Mouse (Mus musculus): Measurements from ENCODE around the gene Fbxl4. TPM values are rescaled to one million over a fixed set of nuclear protein-coding genes. Genes with fewer than 3 reads are reported as not detected.

The Fbxl4 gene
- polyA plus RNA-seq, 1 experiment from 2014 or later, result 9.2 TPM

- under 1% methylated on average over 28 of the region's 28 CpGs for WGBS
- H3K27me3 ChIP-seq (ENCODE audit: insufficient read depth, poor library complexity, severe bottlenecking), result peaks cover 44% of the 10 kb centered on the region
These were observed 122.2 kb downstream of the Fbxl4 start for GRCm38 (mm10) chr4:22479368-22480090.

DNA sequence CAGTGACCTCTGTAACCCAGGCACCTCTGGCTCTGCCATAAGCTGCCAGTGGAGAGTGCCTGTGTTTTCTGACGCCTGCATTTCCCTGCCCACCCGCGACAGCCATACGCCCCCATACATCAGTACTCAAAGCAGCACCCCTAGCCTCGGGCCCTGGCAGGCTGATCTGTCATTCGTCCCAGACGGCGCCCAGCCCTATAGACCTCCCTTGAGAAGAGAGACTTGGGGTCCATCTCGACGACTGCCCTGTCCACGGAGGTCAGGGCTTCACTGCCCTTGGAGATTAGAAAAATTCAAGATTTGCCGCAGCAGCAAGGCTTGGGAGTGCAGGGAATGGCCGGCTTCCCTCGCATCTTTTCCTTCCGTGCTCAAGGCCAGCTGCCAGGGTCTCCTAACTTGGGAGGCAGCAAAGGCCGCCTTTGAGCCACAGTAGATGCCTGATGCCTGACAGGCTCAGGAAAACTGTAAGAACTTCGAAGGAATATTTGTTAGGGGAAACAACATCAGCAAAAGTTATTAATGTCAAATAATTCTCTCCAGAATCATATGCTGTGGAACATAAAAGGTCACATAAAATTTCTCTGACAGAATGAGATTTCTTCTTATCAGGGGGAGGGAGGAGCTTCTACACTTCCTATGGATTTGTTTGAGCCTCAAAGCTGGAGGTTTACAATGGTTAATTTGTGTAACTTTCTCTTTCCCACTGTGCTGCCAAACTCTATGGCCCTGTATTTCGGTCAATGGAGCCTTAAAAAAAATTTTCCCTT lies 122.9 kb downstream of the Fbxl4 start:
- WGBS, result under 1% methylated on average over 18 of the region's 18 CpGs
- Histone ChIP-seq H3K36me3 (peaks cover 23% of the 10 kb centered on the region; the same call in 1 of the 2 replicates), H3K4me3 (peak overlapping the region; percentile 82), H3K4me1 (replicated peaks) (peaks cover 43% of the 10 kb centered on the region), H3K9me3 (no peaks in the 10 kb centered on the region), H3K27me3 (ENCODE audit: insufficient read depth, poor library complexity, severe bottlenecking) (peaks cover 44% of the 10 kb centered on the region), H3K27ac (peak overlapping the region; percentile 99)
- no peak for DNase-seq (ENCODE audit: low spot score)

More at GRCm38 (mm10) chr4:22479368-22480090, 122.2 kb downstream of the Fbxl4 start:
- Histone ChIP-seq H3K9me3 (no peaks in the 10 kb centered on the region), H3K36me3 (peaks cover 25% of the 10 kb centered on the region; the same call in 1 of the 2 replicates), H3K4me3 (peak overlapping the region; percentile 82), H3K4me1 (replicated peaks) (peaks cover 43% of the 10 kb centered on the region), H3K27ac (peak overlapping the region; percentile 99)
- peak; percentile 74 for DNase-seq (ENCODE audit: low spot score)

GRCm38 (mm10) chr4:22480858-22481205 lies 123.5 kb downstream of the Fbxl4 start:
- peak overlapping the region; percentile 82 for H3K4me3 ChIP-seq
- peaks cover 43% of the 10 kb centered on the region for H3K4me1 ChIP-seq (replicated peaks)
- no peaks in the 10 kb centered on the region for H3K9me3 ChIP-seq
- peaks cover 41% of the 10 kb centered on the region for H3K27me3 ChIP-seq (ENCODE audit: insufficient read depth, poor library complexity, severe bottlenecking)
- H3K27ac ChIP-seq, result peak overlapping the region; percentile 99
- DNase-seq (ENCODE audit: low spot score), result no peak
- WGBS, result 2% methylated on average over 1 of the region's 1 CpGs
- peaks cover 17% of the 10 kb centered on the region; the same call in 1 of the 2 replicates for H3K36me3 ChIP-seq

GRCm38 (mm10) chr4:22482118-22482517 lies 124.8 kb downstream of the Fbxl4 start:
- peak overlapping the region; percentile 82 for H3K4me3 ChIP-seq
- H3K9me3 ChIP-seq, result no peaks in the 10 kb centered on the region
- 14% methylated on average over 2 of the region's 2 CpGs for WGBS
- peaks cover 33% of the 10 kb centered on the region for H3K4me1 ChIP-seq (replicated peaks)
- peak overlapping the region; percentile 99 for H3K27ac ChIP-seq
- peaks cover 16% of the 10 kb centered on the region; the same call in 1 of the 2 replicates for H3K36me3 ChIP-seq
- no peak for DNase-seq (ENCODE audit: low spot score)
- H3K27me3 ChIP-seq (ENCODE audit: insufficient read depth, poor library complexity, severe bottlenecking), result peaks cover 43% of the 10 kb centered on the region

DNA sequence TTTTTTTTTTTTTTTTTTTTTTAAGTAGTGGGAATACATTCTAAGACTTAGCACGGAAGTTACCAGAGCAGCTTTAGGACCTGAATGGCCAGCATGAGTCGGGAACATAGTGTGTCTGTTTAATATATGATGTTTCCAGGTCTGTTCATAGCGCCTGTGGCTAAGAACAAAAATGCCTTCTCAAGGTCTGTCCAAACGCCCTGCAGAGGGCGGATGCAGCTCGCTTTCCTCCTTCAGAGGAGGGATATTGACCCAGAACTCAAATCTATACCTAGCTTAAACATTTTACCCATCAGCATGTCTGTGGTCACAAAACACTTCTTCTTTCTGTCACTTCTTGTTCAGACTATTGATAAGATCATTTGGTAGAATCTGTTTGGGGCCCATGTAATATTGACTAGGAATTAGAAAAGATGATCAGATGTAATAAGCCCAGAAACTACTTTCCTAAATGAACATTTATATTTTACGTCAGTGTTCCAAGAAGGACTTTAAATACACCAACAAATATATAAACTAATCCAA lies 125.5 kb downstream of the Fbxl4 start:
- H3K27me3 ChIP-seq (ENCODE audit: insufficient read depth, poor library complexity, severe bottlenecking), result peaks cover 50% of the 10 kb centered on the region
- H3K27ac ChIP-seq, result peak overlapping the region; percentile 99
- peaks cover 16% of the 10 kb centered on the region; the same call in 1 of the 2 replicates for H3K36me3 ChIP-seq
- peaks cover 39% of the 10 kb centered on the region for H3K4me1 ChIP-seq (replicated peaks)
- no peaks in the 10 kb centered on the region for H3K9me3 ChIP-seq
- H3K4me3 ChIP-seq, result peak overlapping the region; percentile 82
- 6% methylated on average over 7 of the region's 7 CpGs for WGBS
- DNase-seq (ENCODE audit: low spot score), result no peak

DNA sequence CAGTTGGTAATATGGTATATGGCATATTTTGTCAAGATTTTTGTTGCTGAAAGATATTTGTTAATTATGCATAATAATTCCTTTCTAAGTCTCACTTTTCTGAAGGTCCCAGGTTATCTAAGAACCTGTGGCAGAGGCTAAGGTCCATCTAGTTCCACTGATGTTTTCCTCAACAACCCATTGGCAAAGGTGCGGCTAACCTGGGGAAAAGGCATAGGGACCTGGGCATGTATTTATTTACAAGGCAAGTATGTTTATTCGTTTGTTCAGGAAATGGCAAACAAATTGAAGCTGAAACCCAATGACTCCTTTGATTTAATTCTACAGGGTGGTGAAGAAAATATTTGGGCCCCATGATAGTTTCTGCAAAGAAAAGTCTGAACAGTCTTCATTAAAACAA lies 126.2 kb downstream of the Fbxl4 start:
- peak overlapping the region; percentile 99 for H3K27ac ChIP-seq
- WGBS, result 12% methylated on average over 2 of the region's 2 CpGs
- peak overlapping the region; percentile 82 for H3K4me3 ChIP-seq
- H3K36me3 ChIP-seq, result peaks cover 16% of the 10 kb centered on the region; the same call in 1 of the 2 replicates
- H3K4me1 ChIP-seq (replicated peaks), result peaks cover 35% of the 10 kb centered on the region
- DNase-seq (ENCODE audit: low spot score), result no peak
- H3K9me3 ChIP-seq, result no peaks in the 10 kb centered on the region
- peaks cover 55% of the 10 kb centered on the region for H3K27me3 ChIP-seq (ENCODE audit: insufficient read depth, poor library complexity, severe bottlenecking)

Other genes with a start within 250 kb of the Fbxl4 start
- gene Pou3f2, start 130.8 kb downstream of the Fbxl4 start, polyA plus RNA-seq (2016; fragmentation: Nextera tagmentation; extraction: Ambion mirVana), result 44.0 and 45.4 TPM in 2 replicates